Mouse (Mus musculus) Muller cell, postnatal 12 days (primary cell): ENCODE data around the gene Abhd2.

Experiments
- DNase-seq: peaks from one replicate; pipeline ENCODE4 v3.0.0-alpha.2; 2015; ENCODE audit errors: inconsistent ontology term

Gene Abhd2

DNA sequence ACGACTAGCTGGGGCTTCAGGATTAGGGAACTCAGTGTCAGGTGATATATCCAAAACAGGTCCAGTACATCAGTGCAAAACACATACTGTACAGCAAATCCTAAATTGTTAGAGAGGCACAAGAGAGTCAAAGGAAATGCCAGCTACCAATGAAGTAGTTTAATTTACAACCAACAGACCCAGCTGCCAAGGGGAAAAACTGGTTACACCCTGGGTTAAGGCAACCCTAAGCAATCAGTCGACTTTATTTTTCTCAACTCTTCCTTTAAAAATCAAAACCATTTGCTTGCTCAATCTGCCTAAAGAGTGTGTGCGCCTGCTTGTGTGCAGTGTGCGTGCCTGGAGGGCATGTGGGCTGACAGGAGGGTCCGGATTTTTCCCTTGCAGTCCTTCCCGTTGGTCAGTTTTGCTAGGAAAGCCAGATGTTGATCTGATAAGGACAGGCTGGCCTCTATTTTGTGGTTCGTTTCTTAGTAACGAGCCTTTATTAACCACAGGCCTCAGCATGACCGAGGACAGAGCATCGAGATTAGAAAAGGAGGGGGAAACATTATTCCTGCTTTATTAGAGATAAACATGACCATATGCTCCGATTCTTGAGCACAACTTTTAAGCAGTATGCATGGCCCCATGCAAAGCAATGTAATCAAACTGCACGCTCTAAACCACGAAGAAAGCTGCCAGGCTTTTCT, 45.3 kb downstream of the Abhd2 start:
- DNase-seq = no peak

DNA sequence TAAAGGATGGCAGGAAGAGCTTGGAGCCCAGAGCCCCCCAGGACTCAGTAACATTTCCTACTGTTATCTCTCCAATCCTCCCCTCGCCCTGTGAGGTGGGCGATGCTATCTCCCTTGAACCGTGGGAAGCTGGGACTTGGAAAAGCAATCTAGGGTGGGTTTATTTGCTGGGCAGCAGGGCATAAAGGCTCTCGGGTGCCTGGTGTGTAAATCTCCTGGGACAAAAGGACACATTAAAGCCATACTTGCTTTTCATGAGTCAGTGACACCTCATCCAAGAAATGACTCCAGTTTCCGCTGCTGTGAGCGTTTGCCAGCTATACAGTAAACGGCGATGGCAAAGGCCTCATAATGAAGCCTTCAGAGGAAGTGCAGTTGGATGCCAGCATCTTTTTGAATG, 50.9 kb downstream of the Abhd2 start:
- no peak for DNase-seq

DNA sequence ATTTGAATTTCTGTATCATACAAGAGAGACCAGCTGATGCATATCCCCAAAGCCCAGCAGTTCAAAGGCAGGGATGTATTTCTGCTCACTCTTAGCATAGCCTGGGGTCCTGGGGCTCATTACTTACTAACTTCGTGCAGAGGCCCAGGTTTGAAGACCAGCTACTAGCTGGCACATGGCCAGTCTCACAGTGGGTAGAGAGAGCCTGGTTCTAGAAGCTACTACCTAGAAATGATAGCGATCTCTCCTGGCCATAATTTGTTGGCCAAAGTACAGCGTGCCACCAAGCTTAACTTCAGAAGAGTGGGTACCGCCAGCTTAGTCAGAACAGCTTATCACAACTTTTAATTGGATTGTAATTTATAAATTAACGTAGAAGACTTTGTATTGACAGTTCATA, 55.8 kb downstream of the Abhd2 start:
- no peak for DNase-seq

DNA sequence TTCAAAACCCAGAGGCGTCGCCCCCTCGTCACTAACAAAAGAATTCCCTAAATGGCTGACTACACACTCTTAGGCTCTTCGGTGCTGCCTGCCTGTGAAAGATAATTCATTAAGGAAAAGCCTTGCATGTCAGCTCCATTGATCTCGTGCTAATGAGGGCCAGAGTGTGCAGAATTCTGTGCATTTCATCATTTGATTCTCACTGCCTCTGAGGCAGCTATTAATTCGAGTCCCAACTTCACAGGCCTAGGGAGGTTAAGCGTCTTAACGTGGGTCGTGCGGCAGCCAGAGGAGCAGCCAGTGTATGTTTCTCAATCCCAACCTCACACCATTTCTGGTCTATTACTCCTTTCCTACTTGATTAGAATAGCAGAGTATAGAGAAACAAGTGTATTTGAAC, 58.2 kb downstream of the Abhd2 start:
- DNase-seq = peak; percentile 40

DNA sequence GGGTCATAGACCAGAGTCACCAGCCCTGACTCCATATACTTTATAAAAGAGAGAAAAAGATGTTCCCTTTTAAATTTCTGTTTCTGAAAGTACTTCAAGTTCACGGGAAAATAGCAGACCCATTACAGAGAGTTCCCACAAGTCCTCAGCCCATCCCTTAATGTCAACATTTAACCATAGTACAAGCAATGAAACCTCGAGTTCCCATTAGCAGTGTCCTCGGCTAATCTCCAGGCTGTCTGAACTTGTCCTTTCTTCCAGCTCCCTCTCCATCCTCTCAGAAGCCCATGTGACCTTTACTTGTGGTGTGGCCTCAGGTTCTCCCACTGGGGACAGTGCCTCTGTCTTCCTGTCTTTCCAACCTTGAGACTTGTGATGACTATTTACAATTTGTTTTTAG, 60.4 kb downstream of the Abhd2 start:
- no peak for DNase-seq

DNA sequence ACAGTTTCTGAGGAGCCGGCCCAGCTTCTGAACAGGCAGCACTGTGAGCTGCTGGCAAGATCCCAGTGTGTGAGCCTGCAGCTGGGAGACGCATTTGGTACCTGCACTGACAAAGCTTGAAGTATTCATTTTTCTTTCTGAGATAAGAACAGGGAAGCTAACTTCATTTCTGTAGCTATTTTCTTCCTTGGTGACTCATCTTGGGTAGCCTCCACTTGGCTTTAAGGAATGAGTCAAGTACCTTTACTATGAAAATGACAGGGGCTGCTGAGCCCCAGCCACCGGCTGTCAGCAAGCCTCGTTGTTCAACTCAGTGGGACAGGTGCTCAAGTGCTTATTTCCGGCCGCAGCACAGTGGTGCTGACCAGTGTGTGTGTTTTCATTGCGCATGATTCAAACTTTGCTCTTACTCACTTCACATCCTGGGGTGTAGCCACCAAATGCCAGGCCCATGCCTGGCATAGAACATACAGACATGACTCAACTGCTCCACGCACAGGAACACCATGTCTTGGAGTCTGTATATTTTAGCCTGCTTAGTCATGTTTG, 63.4 kb downstream of the Abhd2 start:
- DNase-seq = no peak

DNA sequence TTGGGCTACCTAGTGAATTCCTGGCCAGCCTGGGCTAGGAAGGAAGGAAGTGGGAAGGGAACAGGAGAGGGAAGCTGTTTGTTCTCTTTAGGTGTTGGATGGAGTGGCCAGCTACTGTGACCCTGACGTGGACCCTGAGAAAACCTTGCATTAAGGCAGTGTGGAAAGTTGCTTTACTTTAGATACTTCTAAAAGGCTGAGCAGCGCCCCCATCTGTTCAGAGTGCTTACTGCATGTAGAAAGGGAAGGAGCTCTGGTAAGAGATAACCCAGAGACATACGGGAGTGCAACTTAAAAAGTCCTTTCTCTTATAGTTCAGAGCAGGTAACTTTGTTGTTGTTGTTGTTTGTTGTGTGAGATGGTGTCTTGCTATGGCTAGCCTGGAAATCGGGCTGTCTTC, 72.9 kb downstream of the Abhd2 start:
- no peak for DNase-seq

DNA sequence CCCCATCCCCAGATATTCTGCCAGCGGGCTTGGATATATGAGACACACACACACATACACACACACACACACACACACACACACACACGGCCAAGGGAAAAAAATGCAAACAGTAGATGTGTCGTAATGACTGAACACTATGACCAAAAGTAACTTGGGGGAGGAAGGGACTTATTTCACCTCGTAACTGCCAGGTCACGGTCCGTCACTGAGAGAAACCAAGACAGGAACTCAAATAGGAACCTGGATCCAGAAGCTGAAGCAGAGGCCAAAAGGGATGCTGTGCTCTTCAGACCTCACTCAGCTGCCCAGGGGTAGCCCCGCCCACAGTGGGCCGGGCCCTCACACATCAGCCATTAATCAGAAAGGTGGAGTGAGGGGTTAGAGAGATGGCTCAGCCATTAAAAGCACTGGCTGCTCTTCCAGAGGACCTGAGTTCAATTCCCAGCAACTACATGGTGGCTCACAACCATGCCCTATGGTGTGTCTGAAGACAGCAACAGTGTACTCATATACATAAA, 73.6 kb downstream of the Abhd2 start:
- no peak for DNase-seq

DNA sequence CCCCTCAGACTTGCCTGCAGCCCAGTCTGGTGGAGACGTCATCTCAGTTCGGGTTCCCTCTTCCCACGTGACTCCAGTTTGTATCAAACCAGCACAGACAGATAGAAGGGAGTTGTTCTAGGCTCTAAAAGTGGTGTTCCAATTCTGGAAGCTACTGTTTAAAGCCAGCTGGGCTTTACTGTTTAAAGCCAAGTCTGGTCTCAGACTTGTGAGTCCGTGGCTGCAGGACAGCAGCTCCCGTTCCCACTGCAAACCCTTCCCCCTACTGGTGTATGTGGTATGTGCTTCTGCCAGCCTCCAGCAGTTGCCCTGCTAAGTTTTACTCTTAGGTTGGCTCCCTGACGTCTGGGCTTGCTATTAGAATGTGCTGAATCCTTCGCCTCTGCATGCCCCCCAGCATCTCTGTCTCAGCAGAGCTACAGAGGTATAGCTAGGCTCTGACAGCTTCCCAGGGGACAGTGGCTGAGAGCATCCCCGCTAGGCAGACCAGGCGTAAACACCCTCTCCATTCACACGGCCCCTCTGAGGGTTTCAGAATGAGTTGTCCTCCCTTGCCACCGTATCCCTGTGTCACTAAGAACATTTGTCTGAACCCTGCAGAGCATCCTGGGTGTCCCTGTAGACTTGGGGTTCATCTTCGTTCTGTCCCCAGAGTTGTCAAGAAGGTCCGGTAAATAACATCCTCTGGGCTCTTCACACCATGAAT, 74.3 kb downstream of the Abhd2 start:
- no peak for DNase-seq

DNA sequence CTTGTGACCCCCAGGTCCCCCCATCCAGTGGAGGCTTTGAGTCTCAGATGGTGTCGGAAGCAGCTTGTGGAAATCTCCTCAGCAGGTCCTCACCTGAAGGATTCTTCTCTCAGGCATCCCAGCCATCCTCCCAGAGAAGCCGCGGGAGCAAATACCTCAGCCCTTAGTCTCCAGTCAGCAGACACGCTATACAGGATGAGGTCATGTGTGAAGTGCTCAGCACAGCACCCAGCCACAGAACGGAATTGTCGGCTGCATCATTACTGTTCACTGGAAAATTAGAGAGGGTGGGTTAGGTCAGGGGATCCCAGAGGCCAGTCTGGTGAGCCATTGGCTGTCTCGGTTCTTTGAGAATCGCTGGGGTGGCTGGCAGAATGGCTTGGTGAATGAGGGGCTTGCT, 75.8 kb downstream of the Abhd2 start:
- peak; percentile 85 for DNase-seq

DNA sequence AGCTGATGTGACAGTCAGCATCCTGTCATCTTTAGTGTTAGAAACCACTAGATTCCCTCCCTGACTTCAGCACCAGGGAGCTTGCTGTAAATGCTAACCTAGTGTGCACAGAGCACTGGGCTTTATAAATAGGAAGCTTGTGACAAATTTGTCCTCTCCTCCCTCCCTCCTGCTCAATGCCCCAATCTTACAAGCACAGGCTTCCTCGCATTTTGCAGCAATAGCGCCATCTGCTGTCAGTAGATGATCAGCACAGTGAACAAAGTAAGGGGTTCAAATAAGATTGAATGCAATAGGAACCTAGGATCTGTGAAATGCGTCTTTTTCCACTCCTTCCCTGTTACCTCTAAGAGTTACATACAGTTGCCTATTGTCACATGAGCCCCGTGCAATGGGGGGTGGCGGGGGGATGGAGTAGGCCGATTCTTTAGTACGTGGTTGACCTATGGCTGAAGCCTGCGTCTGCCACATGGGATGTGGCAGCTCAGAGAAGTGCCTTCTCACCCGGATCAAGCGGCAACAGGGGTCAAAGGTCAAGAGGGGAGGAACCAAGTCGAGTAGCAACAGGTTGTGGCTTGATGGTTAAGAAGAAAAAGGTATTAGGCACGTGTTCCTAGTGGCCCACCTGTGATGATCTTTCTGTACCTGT, 76.9 kb downstream of the Abhd2 start:
- peak; percentile 84 for DNase-seq

DNA sequence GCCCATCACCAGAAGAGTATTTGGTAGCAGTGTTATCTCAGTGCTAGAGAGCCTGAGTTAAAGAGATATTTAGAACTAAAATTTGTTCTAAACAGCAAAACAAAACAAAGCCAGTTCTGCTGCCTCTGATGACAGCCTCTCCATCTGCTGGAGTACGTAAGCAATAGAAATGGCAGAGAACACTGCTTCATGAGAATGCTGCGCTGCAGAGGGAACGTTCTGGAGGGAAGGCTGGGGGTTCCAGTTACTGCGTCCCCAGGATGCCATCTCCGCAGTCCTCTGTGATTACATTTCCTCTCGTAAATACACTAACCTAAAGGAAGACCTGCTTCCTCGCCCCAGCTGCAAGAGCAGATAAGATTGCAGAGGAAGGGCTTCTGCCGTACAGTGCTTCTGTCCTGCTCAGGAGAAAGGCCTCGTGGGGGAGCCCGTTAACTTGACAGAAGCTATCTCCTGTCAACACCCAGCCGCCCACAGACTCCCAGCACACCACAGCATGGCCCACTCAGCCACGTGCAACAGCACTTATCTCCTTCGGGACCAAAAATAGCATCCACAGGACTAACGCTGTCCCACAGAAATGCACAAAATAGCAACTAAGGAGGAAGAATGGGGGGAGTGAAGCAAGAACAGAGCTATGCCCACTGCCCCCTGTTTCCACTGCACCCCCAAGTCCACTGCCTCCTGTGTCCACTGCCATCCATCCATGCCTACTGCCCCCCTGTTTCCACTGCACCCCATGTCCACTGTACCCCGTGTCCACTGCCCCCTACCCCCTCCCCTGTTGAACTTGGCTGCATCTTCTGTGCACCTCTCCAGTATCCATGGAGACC, 85.6 kb downstream of the Abhd2 start:
- no peak for DNase-seq

DNA sequence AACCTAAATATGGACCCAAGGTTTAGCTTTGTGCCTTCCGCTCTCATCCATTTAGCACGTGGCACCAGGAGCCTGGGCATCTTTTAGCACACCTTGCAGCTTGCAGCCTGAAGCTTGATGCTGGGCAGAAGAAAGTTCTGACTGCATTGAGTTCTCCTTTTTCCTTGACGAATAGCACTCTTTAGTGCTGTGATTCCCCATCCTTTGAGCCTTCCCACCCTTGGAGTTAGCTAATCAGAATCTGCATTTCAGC, 86.1 kb downstream of the Abhd2 start:
- DNase-seq = no peak

DNA sequence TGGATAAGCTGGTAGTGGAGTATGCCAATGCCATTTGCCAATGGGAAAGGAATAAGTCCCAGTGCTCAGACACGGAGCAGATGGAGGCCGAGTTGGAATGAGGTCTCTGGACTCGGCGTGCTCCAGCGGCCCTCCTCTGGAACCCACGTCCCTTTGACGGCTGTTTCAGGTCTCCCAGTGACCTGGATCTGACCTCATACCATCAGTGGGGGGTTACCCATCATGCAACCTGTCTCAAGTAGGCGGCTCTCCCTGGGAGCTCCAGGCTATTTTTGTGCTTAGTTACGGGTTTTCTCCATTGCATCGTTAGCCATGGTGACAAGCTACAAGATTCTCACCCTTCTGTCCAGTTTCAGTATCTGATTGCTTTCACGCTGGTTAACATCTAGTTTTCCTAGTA, 87.1 kb downstream of the Abhd2 start:
- DNase-seq = no peak

DNA sequence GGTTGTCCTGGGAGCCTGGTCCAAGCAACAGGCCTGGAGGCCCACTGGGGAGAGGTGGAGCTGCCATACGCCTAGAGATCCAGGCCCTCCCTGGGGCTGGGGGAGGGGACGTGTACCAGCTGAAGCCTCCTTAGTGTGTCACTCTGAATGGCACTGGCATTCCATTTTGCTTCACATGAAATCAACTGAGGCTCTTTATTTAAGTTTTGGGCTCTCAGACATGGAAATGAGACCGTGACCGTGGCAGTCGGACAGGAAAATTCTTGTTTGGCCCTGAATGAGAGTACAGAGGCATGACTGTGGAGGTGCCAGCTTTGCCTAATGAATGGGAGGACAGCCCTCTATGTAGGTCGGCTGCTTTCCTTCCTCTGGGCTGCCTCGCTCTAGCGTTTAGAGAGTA, 89.2 kb downstream of the Abhd2 start:
- peak; percentile 99 for DNase-seq

DNA sequence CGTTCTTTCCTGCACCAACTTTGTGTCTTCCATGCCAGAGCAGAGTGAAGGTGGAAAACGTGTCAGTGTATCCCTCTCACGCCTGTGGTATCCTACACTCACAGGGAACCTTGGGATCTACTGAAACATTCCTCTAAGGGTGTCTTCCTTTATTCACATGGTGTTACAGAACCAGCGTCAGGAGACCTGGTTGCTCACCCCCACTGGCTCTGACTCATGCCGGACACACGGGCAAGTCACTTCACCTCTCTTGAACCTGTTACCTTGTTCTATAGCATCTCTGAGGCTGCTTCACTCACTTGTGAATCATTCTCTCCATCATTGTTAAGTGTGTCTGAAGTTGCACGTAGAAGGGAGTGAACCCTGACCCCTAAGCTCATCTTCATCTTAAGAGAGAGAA, 89.8 kb downstream of the Abhd2 start:
- no peak for DNase-seq

DNA sequence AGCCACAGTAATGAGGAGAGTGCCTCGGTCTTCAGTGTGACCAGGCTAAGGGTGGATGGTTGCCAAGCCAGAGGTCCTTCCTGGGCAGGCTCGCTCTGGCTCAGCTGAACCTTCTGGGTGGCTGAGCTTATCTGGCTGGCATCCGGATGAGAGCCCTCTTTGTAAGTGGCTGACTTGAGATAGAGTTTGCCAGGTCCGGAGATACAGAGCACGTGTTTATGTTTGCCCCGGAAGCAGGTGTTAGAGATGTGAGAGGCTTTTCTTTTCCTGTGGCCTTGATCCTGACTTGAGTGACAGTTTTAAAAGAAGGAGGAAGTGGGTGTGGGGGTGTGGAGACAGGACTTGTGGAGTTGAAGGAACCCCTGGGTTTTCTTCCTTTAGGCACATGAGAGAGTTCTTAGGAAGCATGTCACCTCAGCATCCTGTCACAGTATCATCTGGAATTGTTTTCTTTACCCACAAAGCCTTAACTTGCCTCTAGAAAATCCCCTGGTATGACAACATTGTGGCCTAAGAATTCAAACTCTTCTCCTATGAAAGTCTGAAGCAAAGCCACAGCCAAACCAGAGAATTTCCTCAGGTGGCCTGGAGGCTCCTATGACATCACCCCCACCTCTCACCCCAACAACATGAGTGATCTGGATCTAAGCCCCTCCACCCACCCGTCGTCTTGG, 90.5 kb downstream of the Abhd2 start:
- DNase-seq = peak; percentile 92

DNA sequence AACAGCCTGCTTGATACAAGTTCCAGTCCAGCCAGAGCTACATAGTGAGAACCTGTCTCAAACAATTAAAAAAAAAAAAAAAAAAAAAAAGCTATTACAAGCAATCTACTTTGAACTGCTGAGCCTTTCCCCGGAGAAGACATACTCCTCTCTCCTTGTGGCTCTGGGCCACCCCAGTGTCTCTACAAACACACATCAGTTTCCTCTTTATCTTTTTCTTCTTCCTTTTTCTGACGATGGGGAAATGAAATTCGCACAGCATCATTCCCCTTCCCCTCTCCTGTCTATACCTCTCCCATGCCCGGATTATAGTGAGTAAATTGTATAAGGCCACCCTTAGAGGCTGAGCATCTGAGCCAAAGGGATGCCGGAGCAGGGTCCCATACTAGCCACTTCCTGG, 95.7 kb downstream of the Abhd2 start:
- no peak for DNase-seq

DNA sequence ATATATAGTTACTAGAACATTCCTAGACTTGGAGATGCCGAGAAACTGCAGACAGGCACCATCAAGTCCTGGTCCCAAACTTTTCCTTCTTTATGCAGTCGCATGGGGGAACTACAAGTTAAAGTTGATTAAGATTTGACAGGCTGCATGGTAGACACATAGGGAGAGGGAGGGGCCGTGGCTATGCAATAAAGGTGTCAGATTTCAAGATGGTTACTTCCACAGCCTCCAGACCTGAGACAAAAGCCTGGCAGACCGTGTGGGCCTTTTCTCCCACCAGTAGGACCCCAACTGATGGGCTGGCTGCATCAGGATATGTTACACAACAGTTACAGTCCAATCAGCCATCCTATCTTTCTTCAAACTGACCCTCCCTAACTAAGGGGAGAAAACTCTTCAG, 96.4 kb downstream of the Abhd2 start:
- DNase-seq = no peak

DNA sequence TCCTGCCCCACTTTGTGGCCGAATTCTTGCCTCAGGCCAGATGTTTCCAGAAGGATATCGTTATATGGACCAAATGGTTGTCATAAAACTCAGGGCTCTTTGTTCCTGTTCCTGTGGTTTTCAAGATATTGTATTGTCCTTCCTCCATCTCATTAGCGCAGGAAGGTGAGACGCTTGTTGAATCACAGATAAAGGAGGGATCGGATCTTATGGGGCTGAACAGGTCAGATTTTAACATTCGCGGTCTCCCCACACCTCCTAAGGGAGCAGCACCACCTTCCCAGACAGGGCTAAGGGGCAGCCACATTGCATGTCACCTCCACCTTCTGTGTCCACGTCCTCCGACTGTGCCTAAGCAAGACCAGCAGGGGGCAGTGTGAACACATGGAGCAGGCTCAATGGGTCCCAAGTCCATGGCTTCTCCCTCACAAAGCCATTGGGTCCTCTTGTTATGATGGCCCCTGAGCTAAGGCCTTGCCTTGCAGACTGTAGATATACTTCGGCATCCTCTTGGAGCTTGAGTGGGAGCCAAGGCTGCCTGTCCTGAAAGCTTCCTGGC, 98.4 kb downstream of the Abhd2 start:
- peak; percentile 70 for DNase-seq

DNA sequence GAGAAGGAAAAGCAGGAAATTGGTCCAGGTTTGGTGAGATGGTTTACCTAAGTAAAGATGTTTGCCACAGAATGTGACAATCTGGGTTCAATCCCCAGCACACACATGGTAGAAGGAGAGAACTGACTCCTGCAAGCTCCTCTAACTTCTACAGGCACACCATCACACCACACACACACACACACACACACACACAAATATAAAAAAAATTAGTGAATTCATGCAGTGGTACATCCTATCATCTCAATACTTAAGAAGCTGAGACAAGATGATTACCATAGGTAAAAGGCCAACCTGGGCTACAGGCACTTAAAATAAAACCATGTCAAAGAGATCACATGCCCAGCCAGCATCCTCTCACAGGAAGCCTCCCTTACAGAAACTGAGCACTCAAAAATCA, 101.0 kb downstream of the Abhd2 start:
- no peak for DNase-seq
